Mouse (Mus musculus): ENCODE measurements around the gene Mustn1. TPM values are rescaled to one million over a fixed set of nuclear protein-coding genes. Genes with fewer than 3 reads are reported as not detected.

Gene Mustn1
- 2.5 and 4.4 TPM in 2 replicates for polyA plus RNA-seq (2015; fragmentation: Nextera tagmentation; extraction: Ambion mirVana)

GRCm38 (mm10) chr14:30878958-30879571 lies at the start of gene Mustn1:
Mustn1 (plus strand) TSS chr14:30879200.

GRCm38 (mm10) chr14:30886204-30886603 lies 7.2 kb downstream of the Mustn1 start, which contains the start of gene Itih4:
Itih4 (plus strand) TSS chr14:30886476.

DNA sequence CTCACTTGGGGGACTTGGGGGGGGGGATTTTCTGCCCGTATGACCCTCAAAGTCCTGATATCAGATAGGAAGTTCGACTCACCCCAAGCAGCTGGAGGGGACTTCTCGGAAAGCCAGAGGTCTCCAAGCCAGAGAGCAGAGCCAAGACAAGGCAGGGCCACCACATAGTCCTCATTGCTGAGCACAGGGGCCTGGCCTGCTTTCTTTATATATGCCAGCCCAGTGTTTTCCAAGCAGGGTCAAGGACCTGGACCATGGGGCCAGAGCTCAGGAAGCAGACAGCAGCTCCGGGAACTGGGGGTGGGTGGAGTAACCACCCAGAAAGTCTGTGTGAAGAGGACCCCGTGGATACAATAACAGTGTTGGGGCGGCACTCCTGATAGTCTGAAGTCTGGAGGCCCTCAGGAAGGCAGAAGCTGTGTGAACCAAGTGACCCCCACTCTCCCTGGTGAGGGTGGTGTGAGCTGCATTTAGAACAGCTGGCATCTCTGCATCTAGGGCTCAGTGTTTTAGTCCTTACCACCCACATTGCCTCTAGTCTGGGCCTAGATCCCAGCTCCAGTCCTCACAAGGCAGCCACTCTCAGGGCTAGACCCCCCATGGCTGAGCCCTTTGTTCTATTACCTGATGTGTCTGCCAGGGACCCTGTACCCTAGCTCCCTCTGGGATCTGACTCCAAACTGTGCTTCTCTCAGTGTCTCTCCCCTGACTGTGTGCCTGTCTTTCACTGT lies 44.5 kb downstream of the Mustn1 start, which contains the start of gene Itih3:
Itih3 (minus strand) TSS at position 386 of the 731 bp plus-strand sequence.

Other genes with a start within 250 kb of the Mustn1 start
- 8.2 TPM in 2 replicates for gene Rft1, start 224.8 kb upstream of the Mustn1 start, polyA plus RNA-seq (2015; fragmentation: Nextera tagmentation; extraction: Ambion mirVana)
- 13.5 and 14.0 TPM in 2 replicates for gene Sfmbt1, start 164.4 kb upstream of the Mustn1 start, polyA plus RNA-seq (2015; fragmentation: Nextera tagmentation; extraction: Ambion mirVana)
- 17.8 and 21.5 TPM in 2 replicates for gene Tmem110, start 53.6 kb upstream of the Mustn1 start, polyA plus RNA-seq (2015; fragmentation: Nextera tagmentation; extraction: Ambion mirVana)
- not detected in 2 replicates for gene Itih4, start 7.3 kb downstream of the Mustn1 start, polyA plus RNA-seq (2015; fragmentation: Nextera tagmentation; extraction: Ambion mirVana)
- gene Itih3, start 44.6 kb downstream of the Mustn1 start, polyA plus RNA-seq (2015; fragmentation: Nextera tagmentation; extraction: Ambion mirVana) = 10.3 and 10.8 TPM in 2 replicates
- not detected in 2 replicates for gene Itih1, start 64.1 kb downstream of the Mustn1 start, polyA plus RNA-seq (2015; fragmentation: Nextera tagmentation; extraction: Ambion mirVana)
- gene Nek4, start 72.2 kb downstream of the Mustn1 start, polyA plus RNA-seq (2015; fragmentation: Nextera tagmentation; extraction: Ambion mirVana) = 11.5 and 13.1 TPM in 2 replicates
- 46.2 and 49.6 TPM in 2 replicates for gene Glt8d1, start 122.2 kb downstream of the Mustn1 start, polyA plus RNA-seq (2015; fragmentation: Nextera tagmentation; extraction: Ambion mirVana)
- 435 and 488 TPM in 2 replicates for gene Spcs1, start 122.5 kb downstream of the Mustn1 start, polyA plus RNA-seq (2015; fragmentation: Nextera tagmentation; extraction: Ambion mirVana)
- gene Pbrm1, start 139.9 kb downstream of the Mustn1 start, polyA plus RNA-seq (2015; fragmentation: Nextera tagmentation; extraction: Ambion mirVana) = 72.5 and 77.0 TPM in 2 replicates
- 46.8 and 51.4 TPM in 2 replicates for gene Gnl3, start 140.0 kb downstream of the Mustn1 start, polyA plus RNA-seq (2015; fragmentation: Nextera tagmentation; extraction: Ambion mirVana)
- gene Smim4, start 249.8 kb downstream of the Mustn1 start, polyA plus RNA-seq (2015; fragmentation: Nextera tagmentation; extraction: Ambion mirVana) = 63.0 and 75.6 TPM in 2 replicates